Mouse (Mus musculus): Measurements from ENCODE around the gene Clip4.

GRCm38 (mm10) chr17:71864039-71864438 is 95.8 kb downstream of the Clip4 start:
- TF ChIP-seq CTCF (IDR thresholded peaks at IDR 0.05) (no peak), POLR2A (IDR thresholded peaks at IDR 0.05; ENCODE audit: insufficient read depth, low read depth, low read length) (no peak)
